Mouse (Mus musculus) erythroblast, embryonic 14.5 days (primary cell): ENCODE data around the gene Chst15.

Experiments
- GATA1 ChIP-seq: IDR thresholded peaks from 2 replicates; pipeline ENCODE4 v1.6.1; 2012; ENCODE audit warnings: low read length, inconsistent platforms, mixed read lengths
- TAL1 ChIP-seq: IDR thresholded peaks from 3 replicates; pipeline ENCODE4 v1.6.1; 2012; ENCODE audit warnings: low read length, inconsistent platforms, mixed read lengths

GRCm38 (mm10) chr7:132237191-132237590 lies 79.8 kb downstream of the Chst15 start:
- TF ChIP-seq GATA1 (no peak), TAL1 (no peak)
